Mouse (Mus musculus) macrophage (primary cell): Measurements from ENCODE around the gene Kcna7. TPM values are rescaled to one million over a fixed set of nuclear protein-coding genes. Genes with fewer than 3 reads are reported as not detected.
A peak's percentile ranks its signal among the peaks of the same experiment; 100 is the strongest.
"Not testable (repeated sequence)": the region's sequence is repeated elsewhere in the genome, so short reads cannot be mapped to it uniquely, and the experiment has no call there.

Experiments used
- H3K27ac ChIP-seq: fragments of 350-480 bp; formaldehyde crosslinking; 2 replicates; pipeline ENCODE4 v1.9.0; 2021
- H3K36me3 ChIP-seq: fragments of 350-480 bp; formaldehyde crosslinking; 2 replicates; pipeline ENCODE4 v1.9.0; 2021; ENCODE audit errors: inconsistent target
- H3K4me3 ChIP-seq: fragments of 350-480 bp; formaldehyde crosslinking; 2 replicates; pipeline ENCODE4 v1.9.0; 2021; ENCODE audit errors: inconsistent target
- H3K79me2 ChIP-seq: fragments of 350-480 bp; formaldehyde crosslinking; 2 replicates; pipeline ENCODE4 v1.9.0; 2021; ENCODE audit errors: inconsistent target
- WGBS: methylation state at CpG from one replicate; pipeline ENCODE4 v1.1.7; 2026; ENCODE audit warnings: inconsistent platforms; ENCODE audit not compliant: missing documents; 5-methylcytosine and 5-hydroxymethylcytosine counted together
- polyA plus RNA-seq: library from polyadenylated mRNA; stranded (reverse); fragments of 250-400 nt; gene quantifications from 3 replicates; pipeline ENCODE4 v1.2.4, GENCODE M21; 2018; ENCODE audit warnings: inconsistent platforms
- total RNA-seq, 78 experiments: library from RNA; depleted of rRNA; stranded (reverse); fragments of 250-400 nt; gene quantifications; 1 replicate in 9 of 78; 2 replicates in 24 of 78; 3 replicates in 43 of 78; 4 replicates in 2 of 78; pipeline ENCODE4 v1.2.4; 2018; ENCODE audit warnings: inconsistent platforms in 56 of 78

Kcna7 gene
- total RNA-seq (2018; cell fraction: chromatin; rRNA removed), result under 1 TPM in 1 of 26 experiments, not detected in 25; 0.41 TPM
- under 1 TPM in 3 of 26 experiments, not detected in 23; 0.04 to 0.10 (median 0.09) TPM for total RNA-seq (2018; cell fraction: cytosol; rRNA removed)
- under 1 TPM in 1 of 26 experiments, not detected in 25; 0.44 TPM for total RNA-seq (2018; cell fraction: nucleus; rRNA removed)
- not detected in 3 replicates for polyA plus RNA-seq

GRCm38 (mm10) chr7:45405091-45406075, at the start of gene Kcna7:
Gene Kcna7, plus strand, starts transcription at chr7:45405653.
- 11% methylated on average over 27 of the region's 28 CpGs for WGBS

GRCm38 (mm10) chr7:45356087-45356486, 49.4 kb upstream of the Kcna7 start:
- Histone ChIP-seq H3K4me3 (no peak overlapping the region), H3K79me2 (no peaks in the 10 kb centered on the region), H3K27ac (no peak overlapping the region), H3K36me3 (no peaks in the 10 kb centered on the region)
- 80% methylated on average over 13 of the region's 13 CpGs for WGBS

More at GRCm38 (mm10) chr7:45405091-45406075, at the start of gene Kcna7:
- Histone ChIP-seq H3K27ac (no peak within 1 kb of the TSS), H3K79me2 (no peaks in the 10 kb centered on the region), H3K4me3 (no peak within 1 kb of the TSS), H3K36me3 (no peaks in the 10 kb centered on the region)

DNA sequence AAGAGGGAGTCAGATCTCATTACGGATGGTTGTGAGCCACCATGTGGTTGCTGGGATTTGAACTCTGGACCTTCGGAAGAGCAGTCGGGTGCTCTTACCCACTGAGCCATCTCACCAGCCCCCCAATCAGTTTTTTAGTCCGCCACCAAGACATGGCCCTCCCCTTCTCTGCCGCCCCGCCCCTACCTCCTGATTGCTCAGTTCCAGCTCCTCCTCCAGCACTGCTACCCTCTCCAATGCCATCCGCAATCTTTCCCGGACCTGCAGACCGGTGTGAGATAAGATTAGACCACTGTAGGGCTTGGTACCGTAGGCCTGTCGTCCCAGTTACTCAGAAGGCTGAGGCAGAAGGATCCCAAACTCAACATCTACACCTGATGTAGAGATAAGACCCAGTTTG, 46.4 kb upstream of the Kcna7 start:
- H3K79me2 ChIP-seq, H3K4me3 ChIP-seq, H3K27ac ChIP-seq, H3K36me3 ChIP-seq: not testable (repeated sequence)
- 76% methylated on average over 9 of the region's 11 CpGs for WGBS

- Histone ChIP-seq H3K36me3 (no peaks in the 10 kb centered on the region), H3K27ac (no peak overlapping the region), H3K79me2 (no peaks in the 10 kb centered on the region), H3K4me3 (no peak overlapping the region)
- 55% methylated on average over 18 of the region's 18 CpGs for WGBS
Observed at GRCm38 (mm10) chr7:45360404-45361125, 44.9 kb upstream of the Kcna7 start.

DNA sequence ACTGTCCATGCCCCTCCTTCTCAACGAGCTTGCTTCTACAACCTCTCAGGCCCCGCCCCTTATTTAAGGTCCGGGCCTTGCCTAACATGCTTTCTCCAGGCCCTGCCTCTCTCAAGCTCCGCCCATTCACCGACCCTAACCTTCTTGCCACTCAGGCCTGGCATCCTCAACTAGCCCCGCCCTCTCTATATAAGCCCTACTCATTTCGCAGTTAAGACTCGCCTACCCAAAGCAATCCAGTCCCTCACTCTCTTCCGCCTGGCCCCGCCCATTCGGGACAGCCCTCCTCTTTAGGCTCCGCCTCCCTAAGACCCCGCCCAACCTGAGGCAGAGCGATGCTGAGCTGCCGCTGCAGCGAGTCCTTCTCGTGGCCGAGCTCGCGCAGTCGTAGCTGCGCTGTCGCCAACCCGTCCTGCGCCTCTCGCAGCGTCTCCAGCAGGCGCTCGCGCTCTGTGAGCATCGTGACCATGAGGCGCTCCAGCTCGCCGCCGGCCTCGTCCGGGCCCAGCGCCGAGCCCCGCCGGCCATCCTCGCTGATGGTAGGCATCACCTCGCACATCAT, 44.1 kb upstream of the Kcna7 start:
- WGBS, result under 1% methylated on average over 42 of the region's 43 CpGs
- no peak overlapping the region for H3K4me3 ChIP-seq
- no peaks in the 10 kb centered on the region for H3K79me2 ChIP-seq
- no peaks in the 10 kb centered on the region for H3K36me3 ChIP-seq
- no peak overlapping the region for H3K27ac ChIP-seq

- H3K79me2 ChIP-seq, result no peaks in the 10 kb centered on the region
- H3K27ac ChIP-seq, result no peak overlapping the region
- WGBS, result 15% methylated on average over 13 of the region's 13 CpGs
- no peak overlapping the region for H3K4me3 ChIP-seq
- H3K36me3 ChIP-seq, result no peaks in the 10 kb centered on the region
Observed at GRCm38 (mm10) chr7:45362801-45363200, 42.7 kb upstream of the Kcna7 start.

- WGBS, result 47% methylated on average over 2 of the region's 2 CpGs
- Histone ChIP-seq H3K27ac (no peak overlapping the region), H3K79me2 (no peaks in the 10 kb centered on the region), H3K4me3 (no peak overlapping the region), H3K36me3 (no peaks in the 10 kb centered on the region)
Observed at GRCm38 (mm10) chr7:45363983-45364382, 41.5 kb upstream of the Kcna7 start.

DNA sequence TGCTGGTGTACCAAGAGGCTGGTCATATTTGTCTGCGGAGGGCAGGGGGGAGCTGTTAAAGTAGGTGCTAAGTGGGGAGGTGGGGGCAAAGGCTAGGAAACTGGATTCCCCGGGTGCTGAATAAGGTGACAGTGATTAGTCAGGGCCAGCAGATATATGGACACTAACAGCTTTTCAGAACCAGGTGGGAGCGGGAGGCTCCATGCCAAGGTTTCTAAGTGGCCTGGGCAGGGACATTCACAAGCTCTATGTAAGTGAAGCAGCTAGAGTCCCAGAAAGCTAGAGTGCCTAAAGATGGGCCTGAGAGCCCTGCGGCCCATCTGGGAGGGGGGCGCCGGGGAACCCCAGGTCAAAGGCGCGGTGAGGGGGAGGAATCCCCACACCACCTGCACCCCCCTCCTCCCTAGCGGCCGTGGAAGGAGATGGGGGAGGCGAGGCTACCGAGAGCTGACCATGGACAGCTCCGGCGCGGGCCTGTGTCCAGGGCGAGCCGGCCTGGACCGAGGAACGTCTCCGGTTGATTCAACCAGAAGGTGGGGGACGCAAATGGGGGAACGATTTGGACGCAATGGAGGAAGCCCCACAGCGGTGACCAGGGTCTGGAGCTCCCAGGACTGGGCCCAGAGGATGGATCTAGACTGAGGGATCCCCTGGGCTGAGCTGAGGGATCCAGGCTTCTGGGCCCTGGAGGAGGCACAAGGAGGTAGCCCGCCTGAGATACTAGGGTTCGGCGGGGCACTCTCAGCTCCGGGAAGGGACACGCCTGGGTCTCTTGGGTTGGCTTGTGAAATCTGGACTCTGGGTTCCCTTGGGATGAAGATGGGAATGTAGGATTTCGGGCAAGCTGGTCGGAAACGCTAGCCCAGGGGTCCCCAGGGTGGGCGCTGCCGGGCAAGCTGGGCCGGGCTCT, 39.5 kb upstream of the Kcna7 start:
- 13% methylated on average over 34 of the region's 35 CpGs for WGBS
- H3K4me3 ChIP-seq, result no peak overlapping the region
- H3K27ac ChIP-seq, result no peak overlapping the region
- no peaks in the 10 kb centered on the region for H3K36me3 ChIP-seq
- H3K79me2 ChIP-seq, result no peaks in the 10 kb centered on the region

GRCm38 (mm10) chr7:45366652-45367019, 38.8 kb upstream of the Kcna7 start, which contains the start of gene Ppfia3:
Gene Ppfia3, minus strand, starts transcription at chr7:45367019.
- no peaks in the 10 kb centered on the region for H3K36me3 ChIP-seq
- whole genome bisulfite sequencing, result 0% methylated on average over 20 of the region's 26 CpGs
- no peaks in the 10 kb centered on the region for H3K79me2 ChIP-seq
- H3K4me3 ChIP-seq, result peak within 1 kb of the TSS; percentile 38
- H3K27ac ChIP-seq, result peak within 1 kb of the TSS; percentile 22; the same call in 1 of the 2 replicates

- Histone ChIP-seq H3K36me3 (no peaks in the 10 kb centered on the region), H3K79me2 (no peaks in the 10 kb centered on the region), H3K4me3 (peak overlapping the region; percentile 38), H3K27ac (peak overlapping the region; percentile 22; the same call in 1 of the 2 replicates)
- WGBS, result 2% methylated on average over 67 of the region's 70 CpGs
Observed at GRCm38 (mm10) chr7:45367020-45367880, 38.2 kb upstream of the Kcna7 start.

DNA sequence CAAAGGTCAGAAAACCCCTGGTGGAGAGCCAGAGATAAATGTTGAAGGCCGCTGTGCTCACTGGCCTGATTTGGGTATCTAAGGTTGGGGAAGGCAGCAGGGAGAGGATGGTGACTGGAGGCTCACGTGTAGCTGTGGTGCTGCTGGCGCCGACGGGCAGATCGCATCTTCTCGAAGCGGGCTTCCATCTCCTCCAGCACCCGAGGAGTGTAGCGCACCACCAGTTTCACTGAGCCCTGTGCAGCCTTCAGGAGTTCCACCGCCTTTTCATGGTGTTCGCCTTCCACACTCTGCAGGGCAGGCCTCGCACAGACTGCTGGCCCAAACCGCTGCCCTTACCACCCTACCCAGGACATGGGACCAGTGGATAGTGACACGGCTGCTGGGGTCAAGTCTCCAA, 37.3 kb upstream of the Kcna7 start:
- Histone ChIP-seq H3K4me3 (no peak overlapping the region), H3K36me3 (no peaks in the 10 kb centered on the region), H3K79me2 (no peaks in the 10 kb centered on the region), H3K27ac (no peak overlapping the region)
- WGBS, result 87% methylated on average over 15 of the region's 15 CpGs

- H3K27ac ChIP-seq, result no peak overlapping the region
- H3K36me3 ChIP-seq, result no peaks in the 10 kb centered on the region
- WGBS, result 82% methylated on average over 15 of the region's 16 CpGs
- H3K4me3 ChIP-seq, result no peak overlapping the region
- H3K79me2 ChIP-seq, result no peaks in the 10 kb centered on the region
Observed at GRCm38 (mm10) chr7:45369022-45369745, 36.3 kb upstream of the Kcna7 start.
